Mouse (Mus musculus): ENCODE measurements around the gene Ndufa7.
A peak's percentile ranks its signal among the peaks of the same experiment; 100 is the strongest.

Gene Ndufa7

GRCm38 (mm10) chr17:33824084-33824996 lies at the start of gene Ndufa7, which contains the start of gene Rps28:
Ndufa7 (plus strand) TSS chr17:33824572.
Rps28 (minus strand) TSS chr17:33824562.
- peak; percentile 97 for DNase-seq

GRCm38 (mm10) chr17:33774573-33775155 lies 49.7 kb upstream of the Ndufa7 start:
- no peak for DNase-seq

- DNase-seq, result no peak
These were observed 49.1 kb upstream of the Ndufa7 start for GRCm38 (mm10) chr17:33775287-33775686.

GRCm38 (mm10) chr17:33779271-33779966 lies 45.0 kb upstream of the Ndufa7 start:
- DNase-seq, result peak; percentile 88

GRCm38 (mm10) chr17:33779967-33780295 lies 44.4 kb upstream of the Ndufa7 start:
- no peak for DNase-seq

- no peak for DNase-seq
These were observed 43.9 kb upstream of the Ndufa7 start for GRCm38 (mm10) chr17:33780431-33780830.

GRCm38 (mm10) chr17:33781124-33781977 lies 43.0 kb upstream of the Ndufa7 start, which contains the start of gene Angptl4:
Angptl4 (minus strand) TSS chr17:33781830.
- peak; percentile 53 for DNase-seq

GRCm38 (mm10) chr17:33782067-33782466 lies 42.3 kb upstream of the Ndufa7 start:
- DNase-seq, result no peak

GRCm38 (mm10) chr17:33783408-33783807 lies 41.0 kb upstream of the Ndufa7 start:
- DNase-seq, result peak; percentile 31

GRCm38 (mm10) chr17:33784939-33785338 lies 39.4 kb upstream of the Ndufa7 start:
- DNase-seq, result no peak

- DNase-seq, result no peak
These were observed 38.0 kb upstream of the Ndufa7 start for GRCm38 (mm10) chr17:33786375-33786774.

GRCm38 (mm10) chr17:33788732-33789131 lies 35.6 kb upstream of the Ndufa7 start:
- DNase-seq, result no peak

- DNase-seq, result no peak
These were observed 26.1 kb upstream of the Ndufa7 start for GRCm38 (mm10) chr17:33798306-33798705.

- no peak for DNase-seq
These were observed 25.1 kb upstream of the Ndufa7 start for GRCm38 (mm10) chr17:33799277-33799676.

GRCm38 (mm10) chr17:33802221-33802620 lies 22.2 kb upstream of the Ndufa7 start:
- no peak for DNase-seq

- DNase-seq, result no peak
These were observed 20.2 kb upstream of the Ndufa7 start for GRCm38 (mm10) chr17:33804205-33804604.

- no peak for DNase-seq
These were observed 19.6 kb upstream of the Ndufa7 start for GRCm38 (mm10) chr17:33804745-33805144.

- DNase-seq, result no peak
These were observed 17.0 kb upstream of the Ndufa7 start for GRCm38 (mm10) chr17:33807181-33807888.

GRCm38 (mm10) chr17:33808192-33808591 lies 16.2 kb upstream of the Ndufa7 start:
- DNase-seq, result no peak

GRCm38 (mm10) chr17:33810334-33811141 lies 13.8 kb upstream of the Ndufa7 start, which contains the start of gene Kank3:
Kank3 (plus strand) TSS chr17:33810519.
- DNase-seq, result peak; percentile 93

GRCm38 (mm10) chr17:33811142-33811516 lies 13.2 kb upstream of the Ndufa7 start:
- no peak for DNase-seq
